Mouse (Mus musculus): Measurements from ENCODE around the gene Gm9837. TPM values are rescaled to one million over a fixed set of nuclear protein-coding genes. Genes with fewer than 3 reads are reported as not detected.
"Not testable (repeated sequence)": the region's sequence is repeated elsewhere in the genome, so short reads cannot be mapped to it uniquely, and the experiment has no call there.

The Gm9837 gene
- polyA plus RNA-seq, 1 experiment = not detected

GRCm38 (mm10) chr11:53456474-53457371 is 13.6 kb downstream of the Gm9837 start, which contains the start of the genes Gm10447 and Shroom1:
Gene Gm10447 (minus strand): TSS chr11:53457110.
Gene Shroom1 (plus strand): TSS chr11:53457205.
- no peak for DNase-seq (ENCODE audit: low read depth)

- DNase-seq (ENCODE audit: low read depth) = no peak
Measured at GRCm38 (mm10) chr11:53453031-53453430, 17.2 kb downstream of the Gm9837 start.

- no peak for DNase-seq (ENCODE audit: low read depth)
Measured at GRCm38 (mm10) chr11:53452396-53452795, 17.9 kb downstream of the Gm9837 start.

GRCm38 (mm10) chr11:53451361-53451760 is 18.9 kb downstream of the Gm9837 start:
- DNase-seq (ENCODE audit: low read depth) = no peak

DNA sequence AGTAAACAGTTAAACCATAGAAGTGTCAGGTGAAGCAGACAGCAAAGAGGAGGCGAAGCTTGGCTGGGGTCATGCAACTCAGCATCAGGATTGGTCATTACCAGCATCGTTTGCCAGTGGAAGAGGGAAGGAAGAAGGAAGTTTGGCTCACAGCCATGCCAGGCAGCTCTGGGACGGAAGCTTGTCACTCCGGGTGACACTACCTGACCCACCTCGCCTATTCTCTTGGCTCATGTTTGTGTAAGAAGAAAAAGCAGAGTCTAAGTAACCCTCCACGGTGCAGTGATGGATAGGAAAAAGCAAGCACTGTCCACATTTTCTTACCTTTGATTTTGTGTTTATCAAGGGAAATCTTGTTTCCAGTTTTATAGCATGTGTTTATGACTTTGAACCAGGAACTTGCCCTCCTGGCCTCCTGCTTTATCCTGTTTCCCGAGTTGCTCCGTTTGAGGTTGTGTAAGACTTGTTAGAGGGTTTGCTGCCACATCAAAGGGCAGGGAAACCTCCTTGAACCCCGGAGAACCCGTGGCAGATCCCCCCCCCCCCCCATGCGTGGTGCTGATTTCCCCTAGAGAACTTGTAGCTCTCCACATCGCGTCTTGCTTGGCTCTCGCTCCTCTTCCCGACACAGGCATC is 20.1 kb downstream of the Gm9837 start:
- DNase-seq (ENCODE audit: low read depth) = no peak

GRCm38 (mm10) chr11:53448529-53448928 is 21.8 kb downstream of the Gm9837 start:
- DNase-seq (ENCODE audit: low read depth) = no peak

DNA sequence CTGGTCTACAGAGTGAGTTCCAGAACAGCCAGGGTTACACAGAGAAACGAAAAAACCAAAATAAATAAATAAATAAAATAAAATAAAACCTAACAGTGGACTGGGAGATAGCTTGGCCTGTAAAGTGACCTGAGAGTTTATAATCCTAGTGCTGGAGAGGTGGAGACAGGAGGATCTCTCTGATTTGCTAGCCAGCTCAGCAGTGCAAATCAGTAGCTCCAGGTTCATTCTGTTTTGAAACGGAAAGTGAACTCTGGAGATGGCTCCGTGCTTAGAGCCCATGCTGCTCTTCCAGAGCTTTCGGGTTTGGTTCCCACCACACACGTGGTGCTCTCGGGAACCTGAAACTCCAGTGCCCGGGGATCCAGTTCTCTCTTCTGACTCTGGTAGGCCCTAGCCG is 22.3 kb downstream of the Gm9837 start:
- DNase-seq (ENCODE audit: low read depth) = no peak

DNA sequence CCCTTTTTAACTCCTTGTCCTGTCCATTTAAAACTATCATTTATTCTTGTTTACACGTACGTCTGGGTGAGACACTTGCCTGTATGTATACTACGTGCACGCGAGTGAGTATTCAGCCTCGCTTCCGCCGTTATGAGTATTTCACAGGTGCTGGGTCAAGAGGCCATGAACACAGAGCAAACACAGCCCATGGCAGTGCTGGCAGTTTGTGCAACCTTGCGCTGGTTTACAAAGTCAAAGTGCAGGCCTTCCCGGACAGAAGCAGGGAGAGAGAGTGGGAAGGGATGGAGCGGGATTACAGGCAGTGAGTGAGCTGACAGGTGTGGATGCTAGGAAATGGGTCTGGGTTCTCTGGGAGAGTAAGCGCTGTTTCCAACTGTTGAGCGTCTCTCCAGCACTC is 24.1 kb downstream of the Gm9837 start:
- DNase-seq (ENCODE audit: low read depth) = no peak

DNA sequence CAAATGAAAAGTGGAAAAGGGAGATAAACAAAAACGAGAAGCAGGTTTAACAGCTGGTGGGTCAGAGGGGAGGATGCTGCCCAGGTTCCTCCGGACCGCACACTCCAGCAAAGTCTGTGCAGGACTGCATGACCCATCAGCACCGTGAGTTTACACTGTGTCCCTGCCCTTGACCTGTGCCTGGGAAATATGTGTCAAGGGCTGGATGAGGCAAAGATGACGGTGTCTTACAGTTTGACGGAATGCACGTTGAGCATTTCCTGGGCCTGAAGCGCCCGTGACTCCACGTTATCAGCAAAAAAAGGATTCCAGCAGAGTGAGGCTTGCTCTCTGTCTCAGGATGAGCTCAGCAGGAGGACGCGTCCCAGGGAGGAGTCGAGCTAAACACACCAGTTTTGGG is 24.7 kb downstream of the Gm9837 start:
- DNase-seq (ENCODE audit: low read depth) = no peak

- DNase-seq (ENCODE audit: low read depth) = no peak
Measured at GRCm38 (mm10) chr11:53443861-53444260, 26.4 kb downstream of the Gm9837 start.

- DNase-seq (ENCODE audit: low read depth) = no peak
Measured at GRCm38 (mm10) chr11:53441921-53442320, 28.4 kb downstream of the Gm9837 start.

DNA sequence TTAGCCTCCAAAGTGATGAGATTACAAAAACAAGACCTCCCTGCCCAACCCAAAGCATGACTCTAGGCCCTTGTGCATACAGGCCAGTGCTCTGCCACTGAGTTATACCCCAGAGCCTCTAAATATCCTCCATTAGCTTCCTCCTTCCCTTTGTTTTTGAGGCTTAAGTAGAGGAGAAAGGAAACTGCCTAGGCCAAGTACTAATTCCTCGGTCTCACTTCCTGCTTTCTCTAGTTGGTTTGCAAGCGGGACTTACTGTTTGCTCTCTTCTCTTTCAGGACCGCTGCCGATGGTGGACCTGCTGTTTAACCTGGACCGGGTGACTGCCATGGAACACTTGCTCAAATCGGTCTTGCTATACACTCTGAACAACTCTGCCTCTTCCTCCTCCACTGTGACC is 33.9 kb downstream of the Gm9837 start:
- no peak for DNase-seq (ENCODE audit: low read depth)

DNA sequence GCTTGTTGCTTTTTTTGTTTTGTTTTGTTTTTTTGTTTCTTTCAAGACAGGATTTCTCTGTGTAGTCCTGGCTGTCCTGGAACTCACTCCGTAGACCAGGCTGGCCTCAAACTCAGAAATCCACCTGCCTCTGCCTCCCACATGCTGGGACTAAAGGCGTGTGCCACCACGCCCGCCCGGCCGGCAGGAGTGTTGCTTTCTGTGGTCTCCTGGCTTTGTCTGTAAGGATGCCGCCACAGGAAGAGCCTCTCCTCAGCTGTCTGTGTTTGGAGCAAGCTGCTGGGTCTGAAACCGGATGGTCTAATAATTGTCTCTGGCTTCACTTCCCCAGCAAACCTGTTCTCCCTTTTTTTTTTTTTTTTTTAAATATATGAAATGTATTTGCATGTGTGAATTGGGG is 34.8 kb downstream of the Gm9837 start:
- no peak for DNase-seq (ENCODE audit: low read depth)

DNA sequence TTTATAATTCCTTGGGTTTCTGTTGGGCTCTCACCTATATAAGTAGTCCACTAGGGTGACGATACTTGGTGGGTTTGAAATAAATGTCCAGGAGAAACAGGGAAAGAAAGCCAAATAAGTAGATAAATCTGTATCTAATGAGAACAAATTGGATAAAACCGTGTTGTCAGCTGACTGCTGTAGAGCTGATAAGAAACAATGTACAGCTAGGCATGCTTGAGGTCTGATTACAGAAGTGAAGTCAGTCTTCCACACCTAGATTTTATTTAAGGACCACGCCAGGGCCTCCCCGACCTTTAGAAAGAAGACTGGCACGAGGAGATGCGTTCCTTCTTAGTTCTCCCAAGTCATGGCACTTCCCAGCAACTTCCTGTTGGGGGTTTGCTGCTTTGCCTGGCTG is 37.2 kb downstream of the Gm9837 start:
- no peak for DNase-seq (ENCODE audit: low read depth)

GRCm38 (mm10) chr11:53431347-53432056 is 38.8 kb downstream of the Gm9837 start:
- DNase-seq (ENCODE audit: low read depth) = no peak

- peak; percentile 99 for DNase-seq (ENCODE audit: low read depth)
Measured at GRCm38 (mm10) chr11:53430670-53431346, 39.5 kb downstream of the Gm9837 start, which contains the start of the genes Uqcrq and Gdf9. Gene Uqcrq (minus strand): TSS chr11:53430831. Gene Gdf9 (plus strand): TSS chr11:53431023.

DNA sequence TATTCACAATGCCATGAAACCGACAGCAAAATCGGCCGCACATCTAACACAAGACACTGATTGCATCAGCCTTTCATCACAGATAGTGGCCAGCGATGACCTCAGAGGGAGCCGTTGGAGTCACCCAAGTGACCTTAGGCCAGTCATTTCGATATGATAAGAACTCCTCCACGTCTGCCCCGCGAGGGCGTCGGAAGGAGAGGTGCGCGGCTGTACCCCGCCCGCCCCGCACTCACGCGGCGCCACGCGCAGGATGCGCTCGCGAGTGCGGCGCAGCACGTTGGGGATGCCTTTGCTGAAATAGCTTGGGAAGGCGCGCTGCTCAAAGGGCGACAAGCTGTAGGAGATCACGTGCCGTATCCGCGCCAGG is 40.0 kb downstream of the Gm9837 start:
- no peak for DNase-seq (ENCODE audit: low read depth)

- no peak for DNase-seq (ENCODE audit: low read depth)
Measured at GRCm38 (mm10) chr11:53429182-53429581, 41.1 kb downstream of the Gm9837 start.

DNA sequence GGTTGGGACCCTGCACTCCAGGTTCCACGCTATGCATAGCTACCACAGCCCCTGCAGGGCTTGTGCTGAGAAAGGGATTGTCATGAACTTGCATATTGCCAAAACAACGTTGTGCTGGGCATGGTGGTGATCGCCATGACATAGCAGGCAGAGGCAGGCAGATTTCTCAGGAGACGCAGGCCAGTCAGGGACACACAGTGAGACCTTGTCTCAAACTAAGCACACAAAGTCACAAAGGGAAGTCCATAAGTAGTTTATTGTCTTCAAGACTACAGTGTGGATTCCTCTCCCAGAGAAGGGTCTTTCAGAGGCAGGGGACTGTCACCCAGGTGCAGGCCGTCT is 41.6 kb downstream of the Gm9837 start:
- DNase-seq (ENCODE audit: low read depth) = no peak

GRCm38 (mm10) chr11:53427993-53428715 is 42.1 kb downstream of the Gm9837 start:
- no peak for DNase-seq (ENCODE audit: low read depth)

DNA sequence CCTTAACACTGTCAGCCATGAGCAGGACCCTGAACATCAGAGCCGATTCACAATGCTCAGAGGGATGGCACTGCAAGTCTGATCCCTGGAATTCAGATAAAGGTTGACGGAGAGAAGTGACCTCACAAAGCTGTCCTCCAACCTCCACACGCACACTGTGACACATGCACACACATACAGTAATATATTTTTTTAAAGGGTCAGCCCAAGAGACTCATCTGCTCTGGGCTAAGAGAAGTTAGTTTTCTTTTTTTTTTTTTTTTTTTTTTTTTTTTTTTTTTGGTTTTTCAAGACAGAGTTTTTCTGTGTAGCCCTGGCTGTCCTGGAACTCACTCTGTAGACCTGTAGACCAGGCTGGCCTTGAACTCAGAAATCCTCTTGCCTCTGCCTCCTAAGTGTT is 43.4 kb downstream of the Gm9837 start:
- DNase-seq (ENCODE audit: low read depth) = not testable (repeated sequence)
